Mouse (Mus musculus): ENCODE data around the gene Veph1.

The Veph1 gene

GRCm38 (mm10) chr3:66224931-66225537, 71.6 kb downstream of the Veph1 start:
- DNase-seq (ENCODE audit: low spot score in 2 of 2) = no peak

- DNase-seq (ENCODE audit: low spot score in 2 of 2) = no peak
Observed at GRCm38 (mm10) chr3:66221243-66221611, 75.4 kb downstream of the Veph1 start.

GRCm38 (mm10) chr3:66220554-66221242, 75.9 kb downstream of the Veph1 start:
- no peak for DNase-seq (ENCODE audit: low spot score in 2 of 2)

- no peak for DNase-seq (ENCODE audit: low spot score in 2 of 2)
Observed at GRCm38 (mm10) chr3:66219655-66220191, 76.9 kb downstream of the Veph1 start, which contains the start of gene Ptx3. Gene Ptx3 (plus strand): TSS chr3:66219910.

GRCm38 (mm10) chr3:66215759-66216158, 80.9 kb downstream of the Veph1 start:
- no peak for DNase-seq (ENCODE audit: low spot score in 2 of 2)

- DNase-seq (ENCODE audit: low spot score in 2 of 2) = no peak
Observed at GRCm38 (mm10) chr3:66213524-66213923, 83.1 kb downstream of the Veph1 start.

- no peak for DNase-seq (ENCODE audit: low spot score in 2 of 2)
Observed at GRCm38 (mm10) chr3:66208836-66209573, 87.6 kb downstream of the Veph1 start.

- DNase-seq (ENCODE audit: low spot score in 2 of 2) = no peak
Observed at GRCm38 (mm10) chr3:66193910-66194562, 102.6 kb downstream of the Veph1 start.

GRCm38 (mm10) chr3:66179647-66180046, 117.0 kb downstream of the Veph1 start:
- no peak for DNase-seq (ENCODE audit: low spot score in 2 of 2)

- no peak for DNase-seq (ENCODE audit: low spot score in 2 of 2)
Observed at GRCm38 (mm10) chr3:66172907-66173306, 123.7 kb downstream of the Veph1 start.

- no peak for DNase-seq (ENCODE audit: low spot score in 2 of 2)
Observed at GRCm38 (mm10) chr3:66169873-66170538, 126.6 kb downstream of the Veph1 start.

GRCm38 (mm10) chr3:66166606-66167290, 129.9 kb downstream of the Veph1 start:
- DNase-seq (ENCODE audit: low spot score in 2 of 2) = no peak

GRCm38 (mm10) chr3:66165026-66165425, 131.6 kb downstream of the Veph1 start:
- DNase-seq (ENCODE audit: low spot score in 2 of 2) = no peak

GRCm38 (mm10) chr3:66164585-66164984, 132.1 kb downstream of the Veph1 start:
- no peak for DNase-seq (ENCODE audit: low spot score in 2 of 2)

GRCm38 (mm10) chr3:66162612-66163011, 134.0 kb downstream of the Veph1 start:
- DNase-seq (ENCODE audit: low spot score in 2 of 2) = no peak

GRCm38 (mm10) chr3:66157947-66158346, 138.7 kb downstream of the Veph1 start:
- DNase-seq (ENCODE audit: low spot score in 2 of 2) = no peak

- DNase-seq (ENCODE audit: low spot score in 2 of 2) = no peak
Observed at GRCm38 (mm10) chr3:66137601-66138000, 159.0 kb downstream of the Veph1 start.

- DNase-seq (ENCODE audit: low spot score in 2 of 2) = no peak
Observed at GRCm38 (mm10) chr3:66131264-66131950, 165.2 kb downstream of the Veph1 start.

- no peak for DNase-seq (ENCODE audit: low spot score in 2 of 2)
Observed at GRCm38 (mm10) chr3:66129689-66130088, 166.9 kb downstream of the Veph1 start.

- no peak for DNase-seq (ENCODE audit: low spot score in 2 of 2)
Observed at GRCm38 (mm10) chr3:66105493-66105892, 191.1 kb downstream of the Veph1 start.

Data from spleen, postnatal 36 days (tissue).